Mouse (Mus musculus): ENCODE results near the gene Mlana. TPM values are rescaled to one million over a fixed set of nuclear protein-coding genes. Genes with fewer than 3 reads are reported as not detected.

The Mlana gene
- polyA plus RNA-seq, 1 experiment from 2014 or later: 2.0 TPM

DNA sequence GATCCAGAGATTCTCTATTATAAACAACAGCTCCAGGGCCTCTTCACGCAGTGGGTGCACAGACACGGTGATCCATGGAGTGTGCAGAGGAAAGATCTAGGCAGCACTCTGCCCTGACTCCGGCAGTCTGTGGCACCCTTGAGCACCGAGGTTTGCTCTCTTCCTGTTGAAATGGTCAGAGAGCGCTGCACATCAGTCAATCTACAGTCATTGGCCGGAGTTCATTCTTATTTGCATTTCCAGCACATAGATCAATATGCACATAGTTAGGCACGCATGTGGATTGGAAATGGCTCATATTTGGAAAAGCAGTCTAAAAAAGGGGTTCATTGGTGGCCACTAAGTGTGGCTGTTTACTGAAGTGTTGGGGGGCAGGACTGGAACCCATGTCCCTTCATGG, 29.5 kb upstream of the Mlana start:
- WGBS: 87% methylated on average over 7 of the region's 7 CpGs
- no peaks in the 10 kb centered on the region for H3K36me3 ChIP-seq (ENCODE audit: control insufficient read depth, insufficient read depth)
- H3K27ac ChIP-seq (ENCODE audit: low read length): no peak overlapping the region
- no peaks in the 10 kb centered on the region; the same call in 1 of the 2 replicates for H3K27me3 ChIP-seq (ENCODE audit: control insufficient read depth, insufficient read depth, low read length)
- no peak for ATAC-seq (replicated peaks; ENCODE audit: extremely low read depth, insufficient read depth, low FRiP score)
- peaks cover 3% of the 10 kb centered on the region; the same call in 1 of the 2 replicates for H3K4me1 ChIP-seq (ENCODE audit: control insufficient read depth, insufficient read depth, low read length)
- H3K9ac ChIP-seq (ENCODE audit: low read length): no peak overlapping the region
- no peak overlapping the region for H3K4me3 ChIP-seq (ENCODE audit: low read length)
- no peak overlapping the region for H3K4me2 ChIP-seq (ENCODE audit: low read depth, low read length)
- H3K9me3 ChIP-seq (replicated peaks; ENCODE audit: control insufficient read depth, low read length): no peaks in the 10 kb centered on the region

DNA sequence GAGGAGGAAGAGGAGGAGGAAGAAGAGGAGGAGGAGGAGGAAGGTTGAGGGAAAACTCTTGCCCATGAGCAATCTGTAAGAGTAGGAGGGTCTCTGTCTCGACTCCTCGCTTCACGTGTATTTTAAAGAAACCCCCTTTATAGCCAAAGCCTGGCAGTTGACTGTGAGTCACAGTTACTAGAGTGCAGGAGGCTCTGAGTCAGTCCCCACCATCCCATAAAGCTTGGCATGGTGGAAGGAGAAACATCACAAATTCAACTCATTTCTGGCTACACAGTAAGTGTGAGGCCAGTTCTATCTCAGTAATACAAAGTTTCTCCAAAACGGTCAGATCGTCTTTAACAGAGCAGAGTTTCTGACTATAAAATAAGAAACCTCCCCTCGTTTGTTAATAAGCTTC, 27.4 kb upstream of the Mlana start:
- H3K4me3 ChIP-seq (ENCODE audit: low read length): no peak overlapping the region
- no peak overlapping the region for H3K4me2 ChIP-seq (ENCODE audit: low read depth, low read length)
- WGBS: 87% methylated on average over 6 of the region's 6 CpGs
- no peak overlapping the region for H3K27ac ChIP-seq (ENCODE audit: low read length)
- no peak overlapping the region for H3K9ac ChIP-seq (ENCODE audit: low read length)
- peaks cover 3% of the 10 kb centered on the region; the same call in 1 of the 2 replicates for H3K4me1 ChIP-seq (ENCODE audit: control insufficient read depth, insufficient read depth, low read length)
- H3K36me3 ChIP-seq (ENCODE audit: control insufficient read depth, insufficient read depth): no peaks in the 10 kb centered on the region
- ATAC-seq (replicated peaks; ENCODE audit: extremely low read depth, insufficient read depth, low FRiP score): no peak
- H3K9me3 ChIP-seq (replicated peaks; ENCODE audit: control insufficient read depth, low read length): no peaks in the 10 kb centered on the region
- peaks cover 6% of the 10 kb centered on the region; the same call in 1 of the 2 replicates for H3K27me3 ChIP-seq (ENCODE audit: control insufficient read depth, insufficient read depth, low read length)

DNA sequence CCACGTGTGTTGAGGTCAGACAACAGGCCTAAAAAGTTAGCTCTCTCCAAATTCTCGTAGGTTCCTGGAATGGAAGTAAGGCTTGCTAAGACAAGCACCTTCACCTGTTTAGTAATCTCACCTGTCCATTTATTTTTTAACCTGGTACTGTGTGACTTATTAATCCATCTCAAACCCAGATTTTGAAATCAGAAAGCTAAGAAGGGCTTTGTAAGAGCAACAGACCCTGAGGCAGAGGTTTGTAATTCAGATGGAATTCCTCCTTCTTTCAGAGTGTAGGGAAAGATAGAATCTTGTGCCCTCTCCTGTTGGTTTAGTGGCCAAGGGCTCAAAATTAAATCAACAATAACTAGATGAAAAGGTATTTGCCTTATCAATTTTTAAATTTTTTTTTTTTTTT, 26.5 kb upstream of the Mlana start:
- Histone ChIP-seq H3K36me3 (ENCODE audit: control insufficient read depth, insufficient read depth) (no peaks in the 10 kb centered on the region), H3K4me1 (ENCODE audit: control insufficient read depth, insufficient read depth, low read length) (peaks cover 3% of the 10 kb centered on the region; the same call in 1 of the 2 replicates), H3K27me3 (ENCODE audit: control insufficient read depth, insufficient read depth, low read length) (peaks cover 10% of the 10 kb centered on the region; the same call in 1 of the 2 replicates), H3K27ac (ENCODE audit: low read length) (no peak overlapping the region), H3K9me3 (replicated peaks; ENCODE audit: control insufficient read depth, low read length) (no peaks in the 10 kb centered on the region), H3K4me3 (ENCODE audit: low read length) (no peak overlapping the region), H3K9ac (ENCODE audit: low read length) (no peak overlapping the region), H3K4me2 (ENCODE audit: low read depth, low read length) (no peak overlapping the region)
- ATAC-seq (replicated peaks; ENCODE audit: extremely low read depth, insufficient read depth, low FRiP score): no peak
- WGBS: 83% methylated on average over 2 of the region's 2 CpGs

- H3K4me1 ChIP-seq (ENCODE audit: control insufficient read depth, insufficient read depth, low read length): no peaks in the 10 kb centered on the region
- H3K9me3 ChIP-seq (replicated peaks; ENCODE audit: control insufficient read depth, low read length): no peaks in the 10 kb centered on the region
- H3K27me3 ChIP-seq (ENCODE audit: control insufficient read depth, insufficient read depth, low read length): peaks cover 10% of the 10 kb centered on the region; the same call in 1 of the 2 replicates
- no peak overlapping the region for H3K4me3 ChIP-seq (ENCODE audit: low read length)
- H3K9ac ChIP-seq (ENCODE audit: low read length): no peak overlapping the region
- no peak overlapping the region for H3K27ac ChIP-seq (ENCODE audit: low read length)
- no peaks in the 10 kb centered on the region for H3K36me3 ChIP-seq (ENCODE audit: control insufficient read depth, insufficient read depth)
- 95% methylated on average over 13 of the region's 13 CpGs for WGBS
- no peak for ATAC-seq (replicated peaks; ENCODE audit: extremely low read depth, insufficient read depth, low FRiP score)
- no peak overlapping the region for H3K4me2 ChIP-seq (ENCODE audit: low read depth, low read length)
These were observed 25.0 kb upstream of the Mlana start for GRCm38 (mm10) chr19:29672660-29673059.

- Histone ChIP-seq H3K9ac (ENCODE audit: low read length) (no peak overlapping the region), H3K27me3 (ENCODE audit: control insufficient read depth, insufficient read depth, low read length) (peaks cover 10% of the 10 kb centered on the region; the same call in 1 of the 2 replicates), H3K4me1 (ENCODE audit: control insufficient read depth, insufficient read depth, low read length) (no peaks in the 10 kb centered on the region), H3K4me2 (ENCODE audit: low read depth, low read length) (no peak overlapping the region), H3K4me3 (ENCODE audit: low read length) (no peak overlapping the region), H3K9me3 (replicated peaks; ENCODE audit: control insufficient read depth, low read length) (no peaks in the 10 kb centered on the region), H3K36me3 (ENCODE audit: control insufficient read depth, insufficient read depth) (no peaks in the 10 kb centered on the region), H3K27ac (ENCODE audit: low read length) (no peak overlapping the region)
- ATAC-seq (replicated peaks; ENCODE audit: extremely low read depth, insufficient read depth, low FRiP score): no peak
- WGBS: 91% methylated on average over 7 of the region's 7 CpGs
These were observed 22.7 kb upstream of the Mlana start for GRCm38 (mm10) chr19:29674946-29675345.

DNA sequence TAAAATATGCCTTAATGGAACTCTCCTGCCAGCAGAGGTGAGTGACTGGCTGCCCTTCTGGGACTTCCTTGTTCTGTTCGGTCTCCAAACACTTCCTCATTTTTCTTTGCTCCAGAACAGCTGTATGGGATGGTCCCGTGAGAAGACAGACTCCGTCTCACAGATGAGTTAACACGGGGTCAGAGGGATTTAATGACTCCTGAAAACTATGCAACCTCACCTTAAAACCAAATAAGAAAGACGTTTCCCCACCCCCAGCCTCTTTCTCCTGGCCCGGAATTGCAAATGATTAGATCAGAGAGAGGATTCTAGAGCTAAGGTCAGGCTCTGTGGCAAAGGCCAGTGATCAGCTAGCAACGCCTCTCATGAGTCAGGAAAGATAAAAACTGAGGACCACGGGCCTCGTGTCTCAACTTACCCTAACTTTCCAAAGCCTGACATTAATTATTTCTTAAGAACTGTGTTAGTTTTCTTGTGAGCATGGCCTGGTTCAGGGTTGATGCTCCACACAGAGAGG, 22.0 kb upstream of the Mlana start:
- no peak for ATAC-seq (replicated peaks; ENCODE audit: extremely low read depth, insufficient read depth, low FRiP score)
- Histone ChIP-seq H3K9me3 (replicated peaks; ENCODE audit: control insufficient read depth, low read length) (no peaks in the 10 kb centered on the region), H3K36me3 (ENCODE audit: control insufficient read depth, insufficient read depth) (no peaks in the 10 kb centered on the region), H3K27ac (ENCODE audit: low read length) (no peak overlapping the region), H3K9ac (ENCODE audit: low read length) (no peak overlapping the region), H3K4me3 (ENCODE audit: low read length) (no peak overlapping the region), H3K4me1 (ENCODE audit: control insufficient read depth, insufficient read depth, low read length) (no peaks in the 10 kb centered on the region), H3K27me3 (ENCODE audit: control insufficient read depth, insufficient read depth, low read length) (peaks cover 10% of the 10 kb centered on the region; the same call in 1 of the 2 replicates), H3K4me2 (ENCODE audit: low read depth, low read length) (no peak overlapping the region)
- WGBS: 49% methylated on average over 9 of the region's 9 CpGs

DNA sequence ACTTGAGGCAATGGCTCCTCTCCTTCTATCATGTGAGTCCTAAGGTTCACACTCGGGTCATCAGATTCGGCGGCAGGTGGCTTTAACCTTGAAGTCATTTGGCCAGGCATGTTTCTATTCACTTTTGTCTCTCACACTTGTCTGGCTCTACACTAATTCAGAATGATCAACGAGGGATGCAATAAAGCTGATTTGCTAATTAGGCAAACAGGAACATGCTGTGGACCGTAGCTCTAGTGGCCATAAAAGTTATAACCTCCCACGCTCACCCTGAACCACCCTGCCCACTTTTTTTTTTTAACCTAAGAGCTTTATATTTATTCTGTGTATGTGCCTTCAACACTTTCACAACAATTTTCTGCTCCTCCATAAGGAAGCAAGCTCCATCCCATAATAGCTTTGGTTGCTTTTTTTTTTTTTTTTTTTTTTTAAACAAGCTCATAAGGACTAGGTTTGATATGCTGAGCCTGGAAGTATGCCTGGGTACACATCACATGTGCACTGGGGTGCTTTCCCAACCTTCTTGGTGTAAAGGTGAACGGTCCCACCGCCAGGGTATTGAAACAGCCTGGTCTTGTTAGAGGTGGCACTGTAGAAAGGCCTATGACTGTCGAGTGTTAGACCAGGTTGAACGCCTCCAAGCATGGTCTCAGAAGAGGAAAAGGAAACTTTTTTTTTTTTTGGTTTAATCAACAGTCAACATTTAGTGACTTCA, 21.0 kb upstream of the Mlana start:
- H3K36me3 ChIP-seq (ENCODE audit: control insufficient read depth, insufficient read depth): no peaks in the 10 kb centered on the region
- H3K4me3 ChIP-seq (ENCODE audit: low read length): no peak overlapping the region
- H3K4me2 ChIP-seq (ENCODE audit: low read depth, low read length): no peak overlapping the region
- no peaks in the 10 kb centered on the region; the same call in 1 of the 2 replicates for H3K9me3 ChIP-seq (replicated peaks; ENCODE audit: control insufficient read depth, low read length)
- no peak for ATAC-seq (replicated peaks; ENCODE audit: extremely low read depth, insufficient read depth, low FRiP score)
- no peaks in the 10 kb centered on the region for H3K4me1 ChIP-seq (ENCODE audit: control insufficient read depth, insufficient read depth, low read length)
- no peak overlapping the region for H3K27ac ChIP-seq (ENCODE audit: low read length)
- no peak overlapping the region for H3K9ac ChIP-seq (ENCODE audit: low read length)
- WGBS: 86% methylated on average over 10 of the region's 10 CpGs
- H3K27me3 ChIP-seq (ENCODE audit: control insufficient read depth, insufficient read depth, low read length): peaks cover 10% of the 10 kb centered on the region; the same call in 1 of the 2 replicates

- H3K36me3 ChIP-seq (ENCODE audit: control insufficient read depth, insufficient read depth): no peaks in the 10 kb centered on the region
- 74% methylated on average over 6 of the region's 6 CpGs for WGBS
- no peak overlapping the region for H3K27ac ChIP-seq (ENCODE audit: low read length)
- no peak overlapping the region for H3K4me3 ChIP-seq (ENCODE audit: low read length)
- peaks cover 10% of the 10 kb centered on the region; the same call in 1 of the 2 replicates for H3K27me3 ChIP-seq (ENCODE audit: control insufficient read depth, insufficient read depth, low read length)
- H3K9ac ChIP-seq (ENCODE audit: low read length): no peak overlapping the region
- no peak for ATAC-seq (replicated peaks; ENCODE audit: extremely low read depth, insufficient read depth, low FRiP score)
- H3K4me1 ChIP-seq (ENCODE audit: control insufficient read depth, insufficient read depth, low read length): no peaks in the 10 kb centered on the region
- no peaks in the 10 kb centered on the region; the same call in 1 of the 2 replicates for H3K9me3 ChIP-seq (replicated peaks; ENCODE audit: control insufficient read depth, low read length)
- no peak overlapping the region for H3K4me2 ChIP-seq (ENCODE audit: low read depth, low read length)
These were observed 19.3 kb upstream of the Mlana start for GRCm38 (mm10) chr19:29678181-29678778.
